27 mouse cellular contexts compared by ENCODE assay signal in genomic region chr4:116033374-116033773, GRCm38 (mm10). TPM values are rescaled to one million over a fixed set of nuclear protein-coding genes. Genes with fewer than 3 reads are reported as not detected.
A peak's percentile ranks its signal among the peaks of the same experiment; 100 is the strongest.
DNase-seq lines count a peak whose midpoint lies in the region; ATAC-seq lines count a peak whose summit lies in the region.
"Had no signal": no experiment of that assay in that cellular context is flagged by ENCODE, and none has a peak within 500 bp of the region (broad histone marks: within the 10 kb centered on the region; RNA-seq: fewer than 3 reads in every experiment).

No protein-coding gene starts in this region.

- 93% methylated on average over 5 of the region's 5 CpGs for WGBS in midbrain, embryonic 16.5 days
- WGBS in limb, embryonic 10.5 days, result 90% methylated on average over 5 of the region's 5 CpGs

- no peaks in the 10 kb centered on the region for H3K27me3 ChIP-seq in midbrain, embryonic 16.5 days (ENCODE audit: control insufficient read depth, insufficient read depth, low read depth, low read length)
- no peaks in the 10 kb centered on the region for H3K27me3 ChIP-seq in limb, embryonic 10.5 days (ENCODE audit: low read depth, poor library complexity, severe bottlenecking)
- H3K27me3 ChIP-seq: forebrain, embryonic 15.5 days; heart, embryonic 12.5 days; intestine, embryonic 15.5 days; midbrain, embryonic 15.5 days; neural tube, embryonic 13.5 days had no signal

- H3K36me3 ChIP-seq in midbrain, embryonic 16.5 days (ENCODE audit: control insufficient read depth, insufficient read depth, low read length), result peaks cover 11% of the 10 kb centered on the region
- peaks cover 39% of the 10 kb centered on the region for H3K36me3 ChIP-seq in limb, embryonic 10.5 days

- no peak overlapping the region for H3K27ac ChIP-seq in midbrain, embryonic 16.5 days (ENCODE audit: low read length)
- no peak overlapping the region for H3K27ac ChIP-seq in limb, embryonic 10.5 days
- H3K27ac ChIP-seq: embryonic facial prominence, embryonic 10.5 days; forebrain, embryonic 15.5 days; hindbrain, embryonic 10.5 days; intestine, embryonic 15.5 days; macrophage; midbrain, embryonic 15.5 days; neural tube, embryonic 13.5 days; stomach, postnatal 0 days had no signal

- no peak overlapping the region for H3K9ac ChIP-seq in midbrain, embryonic 16.5 days (ENCODE audit: low read depth, low read length)
- H3K9ac ChIP-seq: forebrain, embryonic 15.5 days; heart, embryonic 12.5 days; intestine, embryonic 15.5 days; midbrain, embryonic 15.5 days; neural tube, embryonic 13.5 days had no signal

- H3K4me1 ChIP-seq in midbrain, embryonic 16.5 days (ENCODE audit: control insufficient read depth, insufficient read depth, low read length), result no peaks in the 10 kb centered on the region
- H3K4me1 ChIP-seq in limb, embryonic 10.5 days, result no peaks in the 10 kb centered on the region
- H3K4me1 ChIP-seq: embryonic facial prominence, embryonic 10.5 days; forebrain, embryonic 15.5 days; heart, embryonic 12.5 days; hindbrain, embryonic 10.5 days; intestine, embryonic 15.5 days; midbrain, embryonic 15.5 days; neural tube, embryonic 13.5 days had no signal

- no peak for ATAC-seq in midbrain, embryonic 16.5 days
- ATAC-seq: forebrain, embryonic 15.5 days; hindbrain, embryonic 16.5 days; intestine, embryonic 15.5 days; midbrain, embryonic 15.5 days had no signal

- no peaks in the 10 kb centered on the region for H3K9me3 ChIP-seq in midbrain, embryonic 16.5 days (replicated peaks; ENCODE audit: control insufficient read depth, low read length, poor library complexity, severe bottlenecking)
- H3K9me3 ChIP-seq in limb, embryonic 10.5 days (replicated peaks), result no peaks in the 10 kb centered on the region
- H3K9me3 ChIP-seq: embryonic facial prominence, embryonic 10.5 days; forebrain, embryonic 15.5 days; heart, embryonic 12.5 days; hindbrain, embryonic 10.5 days; intestine, embryonic 15.5 days; midbrain, embryonic 15.5 days; neural tube, embryonic 13.5 days had no signal

- no peak overlapping the region for H3K4me3 ChIP-seq in midbrain, embryonic 16.5 days (ENCODE audit: low read depth, low read length)
- no peak overlapping the region for H3K4me3 ChIP-seq in limb, embryonic 10.5 days
- H3K4me3 ChIP-seq: embryonic facial prominence, embryonic 10.5 days; forebrain, embryonic 15.5 days; heart, embryonic 12.5 days; hindbrain, embryonic 10.5 days; intestine, embryonic 15.5 days; midbrain, embryonic 15.5 days; myocyte; neural tube, embryonic 13.5 days had no signal

- DNase-seq in frontal cortex, adult 2 months (ENCODE audit: extremely low spot score in 1 of 2, low spot score in 1 of 2), result peak; percentile 69 to 72
- DNase-seq in frontal cortex, postnatal 10 days (ENCODE audit: low spot score in 2 of 2), result no peak
- peak; percentile 71 for DNase-seq in retina, adult 2 months (ENCODE audit: low read depth, low spot score)
- DNase-seq in retina, embryonic 14.5 days (ENCODE audit: low spot score), result no peak
- peak; percentile 69 to 70 for DNase-seq in right cerebral cortex, adult 2 months (ENCODE audit: low spot score in 2 of 2)
- DNase-seq in limb, embryonic 10.5 days (ENCODE audit: low spot score), result no peak
- DNase-seq in Muller cell, postnatal 12 days (ENCODE audit: inconsistent ontology term), result no peak
- DNase-seq: adrenal gland, postnatal 25 days; cerebellum, adult 11 months; cerebellum, adult 9-11 months; gastrocnemius, postnatal 10 days; heart, adult 11 months; heart, postnatal 10 days; kidney, adult 9 months; kidney, postnatal 25 days had no signal

- no peak overlapping the region for H3K4me2 ChIP-seq in midbrain, embryonic 16.5 days (ENCODE audit: low read length)
- H3K4me2 ChIP-seq: forebrain, embryonic 15.5 days; heart, embryonic 12.5 days; intestine, embryonic 15.5 days; midbrain, embryonic 15.5 days; neural tube, embryonic 13.5 days had no signal

RNA-seq across cellular contexts. Expression of gene Faah, which starts 15.6 kb away (rescaled TPM):
- polyA plus RNA-seq in frontal cortex, adult 2 months (2012; rRNA removed), result 88.1 and 104 TPM in 2 replicates
- 25.9 and 27.3 TPM in 2 replicates for polyA plus RNA-seq in midbrain, embryonic 16.5 days (2015; fragmentation: Nextera tagmentation; extraction: Ambion mirVana)
- 0.49 and 0.58 TPM in 2 replicates for polyA plus RNA-seq in limb, embryonic 10.5 days (2016; fragmentation: Nextera tagmentation; extraction: Ambion mirVana)

RNA-seq across cellular contexts. Expression of gene Nsun4, which starts 20.3 kb away (rescaled TPM):
- polyA plus RNA-seq in frontal cortex, adult 2 months (2012; rRNA removed), result 8.3 and 9.7 TPM in 2 replicates
- 9.9 and 11.3 TPM in 2 replicates for polyA plus RNA-seq in midbrain, embryonic 16.5 days (2015; fragmentation: Nextera tagmentation; extraction: Ambion mirVana)
- polyA plus RNA-seq in limb, embryonic 10.5 days (2016; fragmentation: Nextera tagmentation; extraction: Ambion mirVana), result 16.5 and 17.8 TPM in 2 replicates

RNA-seq across cellular contexts. Expression of gene Uqcrh, which starts 41.5 kb away (rescaled TPM):
- polyA plus RNA-seq in frontal cortex, adult 2 months (2012; rRNA removed), result 645 and 649 TPM in 2 replicates
- 367 and 376 TPM in 2 replicates for polyA plus RNA-seq in midbrain, embryonic 16.5 days (2015; fragmentation: Nextera tagmentation; extraction: Ambion mirVana)
- 486 and 492 TPM in 2 replicates for polyA plus RNA-seq in limb, embryonic 10.5 days (2016; fragmentation: Nextera tagmentation; extraction: Ambion mirVana)

RNA-seq across cellular contexts. Expression of gene Lrrc41, which starts 41.7 kb away (rescaled TPM):
- polyA plus RNA-seq in frontal cortex, adult 2 months (2012; rRNA removed), result 34.7 and 34.8 TPM in 2 replicates
- 73.7 and 74.6 TPM in 2 replicates for polyA plus RNA-seq in midbrain, embryonic 16.5 days (2015; fragmentation: Nextera tagmentation; extraction: Ambion mirVana)
- 73.4 and 81.0 TPM in 2 replicates for polyA plus RNA-seq in limb, embryonic 10.5 days (2016; fragmentation: Nextera tagmentation; extraction: Ambion mirVana)

Comparison
In these comparisons a context has a peak if more than half of its experiments do, and no peak if none do; other contexts are left out.
1. DNase-seq: peak in frontal cortex, adult 2 months (2 of 2), retina, adult 2 months (single experiment) and right cerebral cortex, adult 2 months (2 of 2); none in frontal cortex, postnatal 10 days (0 of 2), retina, embryonic 14.5 days (single experiment), limb, embryonic 10.5 days (single experiment) and Muller cell, postnatal 12 days (single experiment).
2. RNA of gene Faah, which starts 15.6 kb away (polyA plus RNA-seq): 88.1 to 104 TPM in frontal cortex, adult 2 months and 25.9 to 27.3 TPM in midbrain, embryonic 16.5 days; 0.49 to 0.58 TPM in limb, embryonic 10.5 days; every median in the first group is over 10 times any median in the second.